14 mouse cellular contexts compared by ENCODE assay signal in genomic region chr11:11871197-11871813, GRCm38 (mm10). TPM values are rescaled to one million over a fixed set of nuclear protein-coding genes. Genes with fewer than 3 reads are reported as not detected.
DNase-seq lines count a peak whose midpoint lies in the region; ATAC-seq and TF ChIP-seq lines count a peak whose summit lies in the region.
"Had no signal": no experiment of that assay in that cellular context is flagged by ENCODE, and none has a peak within 500 bp of the region (broad histone marks: within the 10 kb centered on the region; RNA-seq: fewer than 3 reads in every experiment).

No protein-coding gene starts in this region.

- no peaks in the 10 kb centered on the region for H3K9me3 ChIP-seq in lung, embryonic 16.5 days (ENCODE audit: control insufficient read depth, low read length)
- H3K9me3 ChIP-seq in heart, embryonic 16.5 days (replicated peaks; ENCODE audit: control insufficient read depth, low read length), result no peaks in the 10 kb centered on the region
- no peaks in the 10 kb centered on the region for H3K9me3 ChIP-seq in stomach, embryonic 15.5 days
- H3K9me3 ChIP-seq: forebrain, embryonic 15.5 days had no signal

- peaks cover 30% of the 10 kb centered on the region for H3K4me1 ChIP-seq in lung, embryonic 16.5 days (replicated peaks; ENCODE audit: control insufficient read depth, insufficient read depth, low read length)
- peaks cover 52% of the 10 kb centered on the region for H3K4me1 ChIP-seq in heart, embryonic 16.5 days (ENCODE audit: control insufficient read depth, insufficient read depth, low read length)
- H3K4me1 ChIP-seq in stomach, embryonic 15.5 days, result peaks cover 20% of the 10 kb centered on the region; the same call in 1 of the 2 replicates

- no peak for DNase-seq in gastrocnemius, adult 2 months
- DNase-seq in gastrocnemius, postnatal 10 days, result no peak
- no peak for DNase-seq in lung, postnatal 4 days
- no peak for DNase-seq in ovary, adult 18-20 months (ENCODE audit: low spot score)
- no peak for DNase-seq in cerebellum, adult 9-10 months
- DNase-seq: adrenal gland, postnatal 36 days; cerebellum, postnatal 14 days; left cerebral cortex, postnatal 4 days had no signal

- H3K36me3 ChIP-seq in lung, embryonic 16.5 days (ENCODE audit: control insufficient read depth, insufficient read depth, low read length), result no peaks in the 10 kb centered on the region
- no peaks in the 10 kb centered on the region for H3K36me3 ChIP-seq in heart, embryonic 16.5 days (ENCODE audit: control insufficient read depth, insufficient read depth)
- no peaks in the 10 kb centered on the region for H3K36me3 ChIP-seq in stomach, embryonic 15.5 days
- H3K36me3 ChIP-seq: forebrain, embryonic 15.5 days had no signal

- peak overlapping the region; percentile 76 for H3K27ac ChIP-seq in gastrocnemius, adult 2 months
- peak overlapping the region; percentile 94 for H3K27ac ChIP-seq in lung, embryonic 16.5 days (ENCODE audit: low read length)
- H3K27ac ChIP-seq in heart, embryonic 16.5 days (ENCODE audit: low read length), result peak overlapping the region; percentile 89
- H3K27ac ChIP-seq in stomach, embryonic 15.5 days, result peak overlapping the region; percentile 80
- H3K27ac ChIP-seq: forebrain, embryonic 15.5 days had no signal

- ATAC-seq in lung, embryonic 16.5 days (ENCODE audit: low read depth), result no peak
- ATAC-seq in heart, embryonic 16.5 days (replicated peaks; ENCODE audit: extremely low read depth, insufficient read depth, low FRiP score), result no peak
- no peak for ATAC-seq in stomach, embryonic 15.5 days (ENCODE audit: insufficient read depth, low FRiP score, low read depth)
- ATAC-seq: forebrain, embryonic 15.5 days; midbrain, embryonic 16.5 days had no signal

- no peak overlapping the region for H3K4me3 ChIP-seq in gastrocnemius, adult 2 months
- no peak overlapping the region for H3K4me3 ChIP-seq in lung, embryonic 16.5 days (ENCODE audit: low read length)
- H3K4me3 ChIP-seq in heart, embryonic 16.5 days (ENCODE audit: low read length), result no peak overlapping the region
- no peak overlapping the region for H3K4me3 ChIP-seq in stomach, embryonic 15.5 days (replicated peaks)
- H3K4me3 ChIP-seq: forebrain, embryonic 15.5 days had no signal

- TF ChIP-seq CTCF in gastrocnemius, adult 2 months (IDR thresholded peaks at IDR 0.05), result no peak

- WGBS in lung, embryonic 16.5 days, result 24% methylated on average over 5 of the region's 5 CpGs
- WGBS in heart, embryonic 16.5 days, result 52% methylated on average over 5 of the region's 5 CpGs
- 33% methylated on average over 5 of the region's 5 CpGs for WGBS in stomach, embryonic 15.5 days

- H3K27me3 ChIP-seq in lung, embryonic 16.5 days (ENCODE audit: control insufficient read depth, insufficient read depth, low read depth, low read length), result no peaks in the 10 kb centered on the region
- no peaks in the 10 kb centered on the region for H3K27me3 ChIP-seq in heart, embryonic 16.5 days (ENCODE audit: control insufficient read depth, insufficient read depth, low read length)
- H3K27me3 ChIP-seq in stomach, embryonic 15.5 days (replicated peaks), result no peaks in the 10 kb centered on the region
- H3K27me3 ChIP-seq: forebrain, embryonic 15.5 days had no signal

- no peak overlapping the region for H3K4me2 ChIP-seq in lung, embryonic 16.5 days (ENCODE audit: low read depth, low read length)
- H3K4me2 ChIP-seq in heart, embryonic 16.5 days (ENCODE audit: low read depth, low read length), result no peak overlapping the region
- H3K4me2 ChIP-seq in stomach, embryonic 15.5 days, result no peak overlapping the region
- H3K4me2 ChIP-seq: forebrain, embryonic 15.5 days had no signal

- H3K9ac ChIP-seq in lung, embryonic 16.5 days (ENCODE audit: low read length), result no peak overlapping the region
- no peak overlapping the region for H3K9ac ChIP-seq in heart, embryonic 16.5 days (ENCODE audit: low read length)
- no peak overlapping the region for H3K9ac ChIP-seq in stomach, embryonic 15.5 days
- H3K9ac ChIP-seq: forebrain, embryonic 15.5 days had no signal

- intact Hi-C loops in gastrocnemius, adult 2 months (cut with DNase I), result no loop called here

RNA-seq across cellular contexts. Expression of gene Ddc, which starts 26.6 kb away (rescaled TPM):
- under 1 TPM; 0.61 to 0.81 TPM for total RNA-seq in gastrocnemius, adult 2 months (2021)
- 10 to 100 TPM; 38.1 to 45.7 TPM for total RNA-seq in gastrocnemius, postnatal 10 days (2021)
- polyA plus RNA-seq in lung, embryonic 16.5 days (2015; fragmentation: Nextera tagmentation; extraction: Ambion mirVana), result 15.9 and 17.7 TPM in 2 replicates
- polyA plus RNA-seq in heart, embryonic 16.5 days (2015; fragmentation: Nextera tagmentation; extraction: Ambion mirVana), result 112 TPM in 2 replicates
- polyA plus RNA-seq in stomach, embryonic 15.5 days (2015; fragmentation: Nextera tagmentation; extraction: Ambion mirVana), result 48.5 and 57.0 TPM in 2 replicates
- total RNA-seq: hematopoietic stem cell, adult 5-6 weeks had no signal
